Mouse (Mus musculus): Measurements from ENCODE around the gene Nbea. TPM values are rescaled to one million over a fixed set of nuclear protein-coding genes. Genes with fewer than 3 reads are reported as not detected.

The Nbea gene
- polyA plus RNA-seq, 1 experiment from 2014 or later: 13.6 TPM

- no peak for ATAC-seq (replicated peaks; ENCODE audit: insufficient number of reproducible peaks, low FRiP score, low TSS enrichment)
- H3K27ac ChIP-seq (ENCODE audit: low read depth, low read length): no peak overlapping the region
- 72% methylated on average over 2 of the region's 2 CpGs for WGBS (ENCODE audit: insufficient replicate concordance)
Observed at GRCm38 (mm10) chr3:55768654-55769053, 414.8 kb downstream of the Nbea start.

GRCm38 (mm10) chr3:55763591-55763990 lies 419.9 kb downstream of the Nbea start:
- Histone ChIP-seq H3K27me3 (ENCODE audit: control insufficient read depth, insufficient read depth, low read length) (no peaks in the 10 kb centered on the region), H3K9ac (ENCODE audit: low read depth, low read length) (no peak overlapping the region), H3K4me3 (ENCODE audit: low read depth, low read length) (no peak overlapping the region), H3K4me1 (ENCODE audit: control insufficient read depth, insufficient read depth, low read length) (no peaks in the 10 kb centered on the region), H3K36me3 (ENCODE audit: control insufficient read depth, insufficient read depth, low read length) (no peaks in the 10 kb centered on the region), H3K27ac (ENCODE audit: low read depth, low read length) (no peak overlapping the region), H3K9me3 (replicated peaks; ENCODE audit: control insufficient read depth, low read length) (no peaks in the 10 kb centered on the region), H3K4me2 (no peak overlapping the region)
- ATAC-seq (replicated peaks; ENCODE audit: insufficient number of reproducible peaks, low FRiP score, low TSS enrichment): no peak
- WGBS (ENCODE audit: insufficient replicate concordance): 45% methylated on average over 8 of the region's 8 CpGs

More at GRCm38 (mm10) chr3:55768654-55769053, 414.8 kb downstream of the Nbea start:
- H3K9me3 ChIP-seq (replicated peaks; ENCODE audit: control insufficient read depth, low read length): no peaks in the 10 kb centered on the region
- H3K4me3 ChIP-seq (ENCODE audit: low read depth, low read length): no peak overlapping the region
- no peaks in the 10 kb centered on the region for H3K4me1 ChIP-seq (ENCODE audit: control insufficient read depth, insufficient read depth, low read length)
- peaks cover 3% of the 10 kb centered on the region; the same call in 1 of the 2 replicates for H3K36me3 ChIP-seq (ENCODE audit: control insufficient read depth, insufficient read depth, low read length)
- H3K27me3 ChIP-seq (ENCODE audit: control insufficient read depth, insufficient read depth, low read length): no peaks in the 10 kb centered on the region
- H3K4me2 ChIP-seq: no peak overlapping the region
- H3K9ac ChIP-seq (ENCODE audit: low read depth, low read length): no peak overlapping the region

GRCm38 (mm10) chr3:55758297-55758696 lies 425.2 kb downstream of the Nbea start:
- Histone ChIP-seq H3K9ac (ENCODE audit: low read depth, low read length) (no peak overlapping the region), H3K27me3 (ENCODE audit: control insufficient read depth, insufficient read depth, low read length) (no peaks in the 10 kb centered on the region), H3K4me1 (ENCODE audit: control insufficient read depth, insufficient read depth, low read length) (peaks cover 7% of the 10 kb centered on the region; the same call in 1 of the 2 replicates), H3K36me3 (ENCODE audit: control insufficient read depth, insufficient read depth, low read length) (no peaks in the 10 kb centered on the region), H3K4me3 (ENCODE audit: low read depth, low read length) (no peak overlapping the region), H3K4me2 (no peak overlapping the region), H3K27ac (ENCODE audit: low read depth, low read length) (no peak overlapping the region), H3K9me3 (replicated peaks; ENCODE audit: control insufficient read depth, low read length) (no peaks in the 10 kb centered on the region)
- ATAC-seq (replicated peaks; ENCODE audit: insufficient number of reproducible peaks, low FRiP score, low TSS enrichment): no peak
- WGBS (ENCODE audit: insufficient replicate concordance): 57% methylated on average over 8 of the region's 8 CpGs

- H3K4me1 ChIP-seq (ENCODE audit: control insufficient read depth, insufficient read depth, low read length): peaks cover 7% of the 10 kb centered on the region; the same call in 1 of the 2 replicates
- H3K27me3 ChIP-seq (ENCODE audit: control insufficient read depth, insufficient read depth, low read length): no peaks in the 10 kb centered on the region
- WGBS (ENCODE audit: insufficient replicate concordance): 72% methylated on average over 11 of the region's 11 CpGs
Observed at GRCm38 (mm10) chr3:55756602-55757190, 426.8 kb downstream of the Nbea start.

GRCm38 (mm10) chr3:55755805-55756601 lies 427.5 kb downstream of the Nbea start:
- no peak for ATAC-seq (replicated peaks; ENCODE audit: insufficient number of reproducible peaks, low FRiP score, low TSS enrichment)
- Histone ChIP-seq H3K36me3 (ENCODE audit: control insufficient read depth, insufficient read depth, low read length) (no peaks in the 10 kb centered on the region), H3K27ac (ENCODE audit: low read depth, low read length) (no peak overlapping the region), H3K9me3 (replicated peaks; ENCODE audit: control insufficient read depth, low read length) (no peaks in the 10 kb centered on the region), H3K4me1 (ENCODE audit: control insufficient read depth, insufficient read depth, low read length) (peaks cover 7% of the 10 kb centered on the region; the same call in 1 of the 2 replicates), H3K9ac (ENCODE audit: low read depth, low read length) (no peak overlapping the region), H3K27me3 (ENCODE audit: control insufficient read depth, insufficient read depth, low read length) (no peaks in the 10 kb centered on the region), H3K4me2 (no peak overlapping the region), H3K4me3 (ENCODE audit: low read depth, low read length) (no peak overlapping the region)
- 71% methylated on average over 10 of the region's 11 CpGs for WGBS (ENCODE audit: insufficient replicate concordance)

More at GRCm38 (mm10) chr3:55756602-55757190, 426.8 kb downstream of the Nbea start:
- H3K9ac ChIP-seq (ENCODE audit: low read depth, low read length): no peak overlapping the region
- H3K36me3 ChIP-seq (ENCODE audit: control insufficient read depth, insufficient read depth, low read length): no peaks in the 10 kb centered on the region
- ATAC-seq (replicated peaks; ENCODE audit: insufficient number of reproducible peaks, low FRiP score, low TSS enrichment): no peak
- H3K9me3 ChIP-seq (replicated peaks; ENCODE audit: control insufficient read depth, low read length): no peaks in the 10 kb centered on the region
- H3K27ac ChIP-seq (ENCODE audit: low read depth, low read length): no peak overlapping the region
- H3K4me3 ChIP-seq (ENCODE audit: low read depth, low read length): no peak overlapping the region
- no peak overlapping the region for H3K4me2 ChIP-seq

- H3K27ac ChIP-seq (ENCODE audit: low read depth, low read length): no peak overlapping the region
- no peaks in the 10 kb centered on the region for H3K9me3 ChIP-seq (replicated peaks; ENCODE audit: control insufficient read depth, low read length)
- H3K4me2 ChIP-seq: no peak overlapping the region
- H3K4me1 ChIP-seq (ENCODE audit: control insufficient read depth, insufficient read depth, low read length): peaks cover 7% of the 10 kb centered on the region; the same call in 1 of the 2 replicates
- WGBS (ENCODE audit: insufficient replicate concordance): 77% methylated on average over 6 of the region's 6 CpGs
- no peak overlapping the region for H3K4me3 ChIP-seq (ENCODE audit: low read depth, low read length)
- H3K27me3 ChIP-seq (ENCODE audit: control insufficient read depth, insufficient read depth, low read length): no peaks in the 10 kb centered on the region
- no peak overlapping the region for H3K9ac ChIP-seq (ENCODE audit: low read depth, low read length)
- no peak for ATAC-seq (replicated peaks; ENCODE audit: insufficient number of reproducible peaks, low FRiP score, low TSS enrichment)
- H3K36me3 ChIP-seq (ENCODE audit: control insufficient read depth, insufficient read depth, low read length): no peaks in the 10 kb centered on the region
Observed at GRCm38 (mm10) chr3:55754981-55755608, 428.4 kb downstream of the Nbea start.

- H3K9me3 ChIP-seq (replicated peaks; ENCODE audit: control insufficient read depth, low read length): no peaks in the 10 kb centered on the region
- H3K4me3 ChIP-seq (ENCODE audit: low read depth, low read length): no peak overlapping the region
- H3K27ac ChIP-seq (ENCODE audit: low read depth, low read length): no peak overlapping the region
- H3K9ac ChIP-seq (ENCODE audit: low read depth, low read length): no peak overlapping the region
- no peak for ATAC-seq (replicated peaks; ENCODE audit: insufficient number of reproducible peaks, low FRiP score, low TSS enrichment)
- H3K4me2 ChIP-seq: no peak overlapping the region
- H3K4me1 ChIP-seq (ENCODE audit: control insufficient read depth, insufficient read depth, low read length): peaks cover 7% of the 10 kb centered on the region; the same call in 1 of the 2 replicates
- 87% methylated on average over 6 of the region's 6 CpGs for WGBS (ENCODE audit: insufficient replicate concordance)
- no peaks in the 10 kb centered on the region for H3K36me3 ChIP-seq (ENCODE audit: control insufficient read depth, insufficient read depth, low read length)
- H3K27me3 ChIP-seq (ENCODE audit: control insufficient read depth, insufficient read depth, low read length): no peaks in the 10 kb centered on the region
Observed at GRCm38 (mm10) chr3:55753872-55754271, 429.6 kb downstream of the Nbea start.

GRCm38 (mm10) chr3:55752558-55752957 lies 430.9 kb downstream of the Nbea start:
- Histone ChIP-seq H3K27ac (ENCODE audit: low read depth, low read length) (no peak overlapping the region), H3K36me3 (ENCODE audit: control insufficient read depth, insufficient read depth, low read length) (no peaks in the 10 kb centered on the region), H3K9ac (ENCODE audit: low read depth, low read length) (no peak overlapping the region), H3K9me3 (replicated peaks; ENCODE audit: control insufficient read depth, low read length) (no peaks in the 10 kb centered on the region), H3K4me3 (ENCODE audit: low read depth, low read length) (no peak overlapping the region), H3K4me1 (ENCODE audit: control insufficient read depth, insufficient read depth, low read length) (peaks cover 7% of the 10 kb centered on the region; the same call in 1 of the 2 replicates), H3K27me3 (ENCODE audit: control insufficient read depth, insufficient read depth, low read length) (no peaks in the 10 kb centered on the region), H3K4me2 (no peak overlapping the region)
- WGBS (ENCODE audit: insufficient replicate concordance): 70% methylated on average over 4 of the region's 4 CpGs
- ATAC-seq (replicated peaks; ENCODE audit: insufficient number of reproducible peaks, low FRiP score, low TSS enrichment): no peak

All from heart, embryonic 11.5 days (tissue).